Mouse (Mus musculus) kidney, postnatal 0 days (tissue): ENCODE measurements around the gene Svs3b. TPM values are rescaled to one million over a fixed set of nuclear protein-coding genes. Genes with fewer than 3 reads are reported as not detected.
"Not testable (repeated sequence)": the region's sequence is repeated elsewhere in the genome, so short reads cannot be mapped to it uniquely, and the experiment has no call there.

Experiments used
- ATAC-seq: fragments of 200-750 bp; cut with Nextera tagmentation; replicated peaks from 2 replicates; pipeline ENCODE4 v1.8.0; 2017; ENCODE audit warnings: low read depth, moderate number of reproducible peaks, moderate TSS enrichment, moderate library complexity; ENCODE audit not compliant: low FRiP score
- DNase-seq: peaks from one replicate; pipeline ENCODE4 v3.0.0-alpha.2; 2016; ENCODE audit warnings: low spot score
- H3K27ac ChIP-seq: fragments of 300-500 bp; sonication (generic); 2 replicates; pipeline ENCODE4 v1.5.1; 2014; ENCODE audit warnings: mild to moderate bottlenecking
- H3K27me3 ChIP-seq: fragments of 300-500 bp; sonication (generic); 2 replicates; pipeline ENCODE4 v1.6.1; 2014; ENCODE audit warnings: low read length, mixed read lengths; ENCODE audit not compliant: insufficient read depth
- H3K36me3 ChIP-seq: fragments of 300-500 bp; sonication (generic); 2 replicates; pipeline ENCODE4 v1.6.1; 2014; ENCODE audit warnings: low read length, mixed read lengths; ENCODE audit not compliant: insufficient read depth
- H3K4me1 ChIP-seq: fragments of 300-500 bp; sonication (generic); replicated peaks from 2 replicates; pipeline ENCODE4 v1.6.1; 2014; ENCODE audit warnings: antibody characterized with exemption, low read length, mixed read lengths; ENCODE audit not compliant: insufficient read depth
- H3K4me2 ChIP-seq: fragments of 300-500 bp; sonication (generic); 2 replicates; pipeline ENCODE4 v1.6.1; 2014; ENCODE audit warnings: mild to moderate bottlenecking, low read length, moderate library complexity, mixed read lengths
- H3K4me3 ChIP-seq: fragments of 300-500 bp; sonication (generic); replicated peaks from 2 replicates; pipeline ENCODE4 v1.5.1; 2014; ENCODE audit warnings: low read depth, low read length
- H3K9ac ChIP-seq: fragments of 300-500 bp; sonication (generic); 2 replicates; pipeline ENCODE4 v1.6.1; 2014; ENCODE audit warnings: low read depth, low read length
- H3K9me3 ChIP-seq: fragments of 300-500 bp; sonication (generic); replicated peaks from 2 replicates; pipeline ENCODE4 v1.6.1; 2016; ENCODE audit warnings: low read length, inconsistent platforms, mixed read lengths
- CTCF ChIP-seq: IDR thresholded peaks from 2 replicates; pipeline ENCODE4 v1.5.1; 2016; ENCODE audit warnings: antibody characterized with exemption, low read depth, mild to moderate bottlenecking, moderate library complexity
- WGBS: fragments of 180-500 bp; shearing (Covaris S2); extraction: QIAGEN DNeasy Blood & Tissue Kit; methylation state at CpG from one replicate; pipeline ENCODE4 v1.1.7; 2014; 5-methylcytosine and 5-hydroxymethylcytosine counted together
- polyA plus RNA-seq: library from polyadenylated mRNA; unstranded; fragments of >200 nt; fragmentation: Nextera tagmentation; extraction: Ambion mirVana; gene quantifications from 2 replicates; pipeline ENCODE4 v1.2.1, GENCODE M21; 2015

Gene Svs3b
- polyA plus RNA-seq, 1 experiment from 2014 or later: not detected

- Histone ChIP-seq H3K4me1 (no peaks in the 10 kb centered on the region), H3K9me3 (no peaks in the 10 kb centered on the region), H3K9ac (0 out of 2 replicates have a peak within 1 kb of the TSS, but pooled peaks have one; percentile 13), H3K27ac (peak within 1 kb of the TSS; percentile 78), H3K27me3 (no peaks in the 10 kb centered on the region), H3K36me3 (no peaks in the 10 kb centered on the region), H3K4me2 (peak within 1 kb of the TSS; percentile 36), H3K4me3 (peak within 1 kb of the TSS; percentile 18; the same call in 1 of the 2 replicates)
- WGBS: 28% methylated on average over 11 of the region's 11 CpGs
- ATAC-seq (peak; percentile 40; the same call in 1 of the 2 replicates), DNase-seq (peak; percentile 56)
- TF ChIP-seq CTCF: no peak
Observed at GRCm38 (mm10) chr2:164221522-164221921, 34.9 kb downstream of the Svs3b start, which contains the start of gene Wfdc15b. Wfdc15b (minus strand) TSS chr2:164221660.

- WGBS: 81% methylated on average over 9 of the region's 9 CpGs
- Histone ChIP-seq H3K4me2 (0 out of 2 replicates have a peak overlapping the region, but pooled peaks have one; percentile 1), H3K9me3 (no peaks in the 10 kb centered on the region), H3K27me3 (no peaks in the 10 kb centered on the region), H3K27ac (no peak overlapping the region), H3K36me3 (no peaks in the 10 kb centered on the region), H3K4me3 (no peak overlapping the region), H3K4me1 (no peaks in the 10 kb centered on the region), H3K9ac (no peak overlapping the region)
- no peak for DNase-seq
- ATAC-seq: no peak
- no peak for TF ChIP-seq CTCF
Observed at GRCm38 (mm10) chr2:164219295-164219694, 37.1 kb downstream of the Svs3b start.

GRCm38 (mm10) chr2:164212711-164213110 lies 43.7 kb downstream of the Svs3b start:
- no peaks in the 10 kb centered on the region for H3K27me3 ChIP-seq
- no peak for ATAC-seq

GRCm38 (mm10) chr2:164210892-164211291 lies 45.5 kb downstream of the Svs3b start:
- Histone ChIP-seq H3K27ac (no peak overlapping the region), H3K4me2 (no peak overlapping the region), H3K4me3 (no peak overlapping the region), H3K27me3 (no peaks in the 10 kb centered on the region), H3K36me3 (no peaks in the 10 kb centered on the region), H3K9ac (no peak overlapping the region), H3K4me1 (no peaks in the 10 kb centered on the region), H3K9me3 (no peaks in the 10 kb centered on the region)
- ATAC-seq: no peak
- DNase-seq: no peak
- TF ChIP-seq CTCF: no peak
- WGBS: 89% methylated on average over 4 of the region's 4 CpGs

More at GRCm38 (mm10) chr2:164212711-164213110, 43.7 kb downstream of the Svs3b start:
- Histone ChIP-seq H3K36me3 (no peaks in the 10 kb centered on the region), H3K27ac (no peak overlapping the region), H3K4me2 (no peak overlapping the region), H3K4me1 (no peaks in the 10 kb centered on the region), H3K9me3 (no peaks in the 10 kb centered on the region), H3K4me3 (no peak overlapping the region), H3K9ac (no peak overlapping the region)
- TF ChIP-seq CTCF: no peak
- no peak for DNase-seq
- WGBS: 72% methylated on average over 5 of the region's 5 CpGs

- ATAC-seq: no peak
- TF ChIP-seq CTCF: no peak
- 63% methylated on average over 4 of the region's 4 CpGs for WGBS
- DNase-seq: no peak
- Histone ChIP-seq H3K27ac (no peak overlapping the region), H3K4me3 (no peak overlapping the region), H3K36me3 (no peaks in the 10 kb centered on the region), H3K4me1 (no peaks in the 10 kb centered on the region), H3K4me2 (no peak overlapping the region), H3K27me3 (no peaks in the 10 kb centered on the region), H3K9me3 (no peaks in the 10 kb centered on the region), H3K9ac (no peak overlapping the region)
Observed at GRCm38 (mm10) chr2:164206676-164207075, 49.8 kb downstream of the Svs3b start.

GRCm38 (mm10) chr2:164206011-164206410 lies 50.4 kb downstream of the Svs3b start:
- WGBS: 81% methylated on average over 10 of the region's 10 CpGs
- not testable (repeated sequence) for H3K4me2 ChIP-seq, H3K9me3 ChIP-seq, H3K4me3 ChIP-seq, H3K27me3 ChIP-seq, H3K27ac ChIP-seq, H3K36me3 ChIP-seq, H3K4me1 ChIP-seq, ATAC-seq, H3K9ac ChIP-seq, DNase-seq

Other genes with a start within 250 kb of the Svs3b start
- 2.7 and 4.0 TPM in 2 replicates for gene Pabpc1l, start 231.2 kb downstream of the Svs3b start, polyA plus RNA-seq
- gene Stk4, start 186.3 kb downstream of the Svs3b start, polyA plus RNA-seq: 15.2 and 17.1 TPM in 2 replicates
- 42.3 and 49.8 TPM in 2 replicates for gene Tomm34, start 185.5 kb downstream of the Svs3b start, polyA plus RNA-seq
- 0.14 and 0.27 TPM in 2 replicates for gene Kcns1, start 85.5 kb downstream of the Svs3b start, polyA plus RNA-seq
- not detected in 2 replicates for gene Wfdc5, start 73.9 kb downstream of the Svs3b start, polyA plus RNA-seq
- gene Wfdc12, start 66.0 kb downstream of the Svs3b start, polyA plus RNA-seq: not detected in 2 replicates
- gene Wfdc15a, start 56.5 kb downstream of the Svs3b start, polyA plus RNA-seq: not detected in 2 replicates
- gene Wfdc15b, start 35.0 kb downstream of the Svs3b start, polyA plus RNA-seq: 306 and 341 TPM in 2 replicates
- gene Svs2, start 18.2 kb downstream of the Svs3b start, polyA plus RNA-seq: not detected in 2 replicates
- not detected in 2 replicates for gene Svs4, start 21.8 kb upstream of the Svs3b start, polyA plus RNA-seq
- not detected in 2 replicates for gene Svs3a, start 32.6 kb upstream of the Svs3b start, polyA plus RNA-seq
- gene Svs6, start 60.1 kb upstream of the Svs3b start, polyA plus RNA-seq: not detected in 2 replicates
- not detected in 2 replicates for gene Svs5, start 76.1 kb upstream of the Svs3b start, polyA plus RNA-seq
- 4.8 and 9.6 TPM in 2 replicates for gene Slpi, start 132.5 kb upstream of the Svs3b start, polyA plus RNA-seq
- gene Rbpjl, start 146.5 kb upstream of the Svs3b start, polyA plus RNA-seq: not detected in 2 replicates
- 0.46 and 0.62 TPM in 2 replicates for gene Matn4, start 148.5 kb upstream of the Svs3b start, polyA plus RNA-seq
- 183 and 227 TPM in 2 replicates for gene Sdc4, start 187.2 kb upstream of the Svs3b start, polyA plus RNA-seq
- gene Sys1, start 200.3 kb upstream of the Svs3b start, polyA plus RNA-seq: 83.0 and 83.1 TPM in 2 replicates
- 22.8 and 23.3 TPM in 2 replicates for gene Gm20458, start 204.3 kb upstream of the Svs3b start, polyA plus RNA-seq
- gene Trp53tg5, start 217.1 kb upstream of the Svs3b start, polyA plus RNA-seq: not detected in 2 replicates
- 22.5 and 23.3 TPM in 2 replicates for gene Dbndd2, start 229.5 kb upstream of the Svs3b start, polyA plus RNA-seq
- gene Pigt, start 240.9 kb upstream of the Svs3b start, polyA plus RNA-seq: 76.9 and 86.3 TPM in 2 replicates